9 mouse cellular contexts compared by ENCODE assay signal in the genomic region with DNA sequence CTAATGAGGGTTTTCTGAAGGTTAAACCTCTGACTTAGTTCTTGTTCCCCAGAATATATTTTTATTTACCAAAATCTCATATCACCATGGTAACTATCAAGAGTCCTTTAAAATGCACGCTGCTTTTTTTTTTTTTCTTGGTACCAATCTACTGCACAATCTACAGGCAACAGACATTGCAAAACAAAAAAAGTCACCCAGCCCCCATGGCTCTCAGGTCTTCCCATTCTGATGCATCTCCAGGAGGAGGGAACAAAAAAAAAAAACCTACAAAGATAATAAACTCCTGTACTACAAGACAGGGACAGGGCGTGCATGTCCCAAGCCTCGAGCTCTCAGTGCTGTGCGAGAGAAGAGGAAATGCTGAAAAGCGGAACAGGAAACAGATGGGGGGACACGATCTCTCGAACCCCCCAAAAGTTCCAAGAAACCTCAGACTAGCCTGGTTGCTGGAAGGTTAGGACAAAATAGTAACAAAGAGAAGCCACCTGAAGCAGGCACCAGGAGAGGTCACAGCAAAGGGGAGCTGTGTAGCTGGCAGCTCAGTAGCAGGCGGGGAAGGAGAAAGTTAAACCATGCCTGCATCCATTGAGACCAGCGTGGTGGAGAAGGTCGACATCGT.
DNase-seq lines count a peak whose midpoint lies in the region; ATAC-seq and TF ChIP-seq lines count a peak whose summit lies in the region.
"Had no signal": no experiment of that assay in that cellular context is flagged by ENCODE, and none has a peak within 500 bp of the region (broad histone marks: within the 10 kb centered on the region; RNA-seq: fewer than 3 reads in every experiment).

No protein-coding gene starts in this region.

- H3K36me3 ChIP-seq in heart, embryonic 11.5 days (ENCODE audit: control insufficient read depth, insufficient read depth, low read length) = no peaks in the 10 kb centered on the region
- H3K36me3 ChIP-seq in MEL (ENCODE audit: control insufficient read depth in 1 of 2, insufficient read depth in 2 of 2, low read length in 2 of 2) = peaks cover 0 to 14% of the 10 kb centered on the region in 2 experiments; a peak in 2 of 4 replicates
- H3K36me3 ChIP-seq in forebrain, embryonic 14.5 days (ENCODE audit: control insufficient read depth, insufficient read depth, low read length) = no peaks in the 10 kb centered on the region
- H3K36me3 ChIP-seq: G1E had no signal

- peak; percentile 93 to 95 for TF ChIP-seq EP300 in MEL (IDR thresholded peaks at IDR 0.05; ENCODE audit: low read depth in 1 of 2, low read length in 2 of 2)

- no peaks in the 10 kb centered on the region for H3K27me3 ChIP-seq in heart, embryonic 11.5 days (ENCODE audit: control insufficient read depth, insufficient read depth, low read length)
- no peaks in the 10 kb centered on the region for H3K27me3 ChIP-seq in MEL (ENCODE audit: control insufficient read depth in 1 of 2, insufficient read depth in 2 of 2, low read length in 2 of 2)
- no peaks in the 10 kb centered on the region for H3K27me3 ChIP-seq in forebrain, embryonic 14.5 days (replicated peaks; ENCODE audit: control insufficient read depth, insufficient read depth, low read length)

- no peaks in the 10 kb centered on the region for H3K79me2 ChIP-seq in MEL (ENCODE audit: control insufficient read depth, insufficient read depth, low read length, poor library complexity)

- H3K27ac ChIP-seq in heart, embryonic 11.5 days (ENCODE audit: low read depth, low read length) = no peak overlapping the region
- H3K27ac ChIP-seq in MEL (ENCODE audit: control insufficient read depth, low read depth, low read length) = peak overlapping the region; percentile 57
- no peak overlapping the region for H3K27ac ChIP-seq in forebrain, embryonic 14.5 days (ENCODE audit: low read depth, low read length)

- TF ChIP-seq CTCF in MEL (IDR thresholded peaks at IDR 0.05 in 2 of 3, conservative IDR thresholded peaks at IDR 0.05 in 1 of 3; ENCODE audit: control insufficient read depth in 1 of 3, insufficient read depth in 1 of 3, low read depth in 2 of 3, low read length in 3 of 3, poor library complexity in 1 of 3, severe bottlenecking in 1 of 3) = no peak

- no peak overlapping the region for H3K9ac ChIP-seq in heart, embryonic 11.5 days (ENCODE audit: low read depth, low read length)
- peak overlapping the region; percentile 43 for H3K9ac ChIP-seq in MEL (ENCODE audit: control insufficient read depth, low read depth, low read length, poor library complexity, severe bottlenecking)
- H3K9ac ChIP-seq in forebrain, embryonic 14.5 days (ENCODE audit: low read length) = no peak overlapping the region

- peaks cover 11% of the 10 kb centered on the region for H3K4me1 ChIP-seq in heart, embryonic 11.5 days (ENCODE audit: control insufficient read depth, insufficient read depth, low read length)
- peaks cover 0 to 13% of the 10 kb centered on the region in 2 experiments; a peak in 3 of 4 replicates for H3K4me1 ChIP-seq in MEL (ENCODE audit: control insufficient read depth in 1 of 2, insufficient read depth in 2 of 2, low read length in 2 of 2)
- H3K4me1 ChIP-seq in forebrain, embryonic 14.5 days (ENCODE audit: control insufficient read depth, insufficient read depth, low read length) = no peaks in the 10 kb centered on the region

- DNase-seq in heart, adult 18-20 months = peak; percentile 30 to 63
- DNase-seq in MEL (ENCODE audit: low read depth, low spot score) = peak; percentile 96
- peak; percentile 30 for DNase-seq in lung, postnatal 36 days
- no peak for DNase-seq in ovary, postnatal 10 days (ENCODE audit: low spot score)
- DNase-seq in forebrain, embryonic 14.5 days (ENCODE audit: low spot score) = no peak
- DNase-seq in adrenal gland, adult 8-10 months = no peak

- WGBS in heart, embryonic 11.5 days (ENCODE audit: insufficient replicate concordance) = 43% methylated on average over 11 of the region's 11 CpGs
- 73% methylated on average over 11 of the region's 11 CpGs for WGBS in forebrain, embryonic 14.5 days

- no peak for TF ChIP-seq RAD21 in MEL (IDR thresholded peaks at IDR 0.05; ENCODE audit: low read depth, low read length)

- no peak overlapping the region for H3K4me3 ChIP-seq in heart, embryonic 11.5 days (ENCODE audit: low read depth, low read length)
- peak overlapping the region; percentile 8 to 39; a peak in 3 of 4 replicates for H3K4me3 ChIP-seq in MEL (ENCODE audit: control insufficient read depth in 1 of 2, insufficient read depth in 1 of 2, low read depth in 2 of 2, low read length in 2 of 2)
- no peak overlapping the region for H3K4me3 ChIP-seq in forebrain, embryonic 14.5 days (ENCODE audit: low read depth, low read length)

- H3K9me3 ChIP-seq in heart, embryonic 11.5 days (replicated peaks; ENCODE audit: control insufficient read depth, low read length) = no peaks in the 10 kb centered on the region
- H3K9me3 ChIP-seq in MEL (replicated peaks; ENCODE audit: insufficient read depth, low read length) = no peaks in the 10 kb centered on the region
- no peaks in the 10 kb centered on the region for H3K9me3 ChIP-seq in forebrain, embryonic 14.5 days (replicated peaks; ENCODE audit: control insufficient read depth, low read length)

- peak in 1 of 2 experiments; percentile 51; a peak in 1 of 4 replicates for TF ChIP-seq POLR2A in MEL (IDR thresholded peaks at IDR 0.05; ENCODE audit: control insufficient read depth in 1 of 2, insufficient read depth in 1 of 2, low read depth in 1 of 2, low read length in 2 of 2, poor library complexity in 1 of 2)

- H3K4me2 ChIP-seq in heart, embryonic 11.5 days = no peak overlapping the region; the same call in 1 of the 2 replicates
- H3K4me2 ChIP-seq in forebrain, embryonic 14.5 days (ENCODE audit: low read length) = no peak overlapping the region

- ATAC-seq in heart, embryonic 11.5 days (replicated peaks; ENCODE audit: insufficient number of reproducible peaks, low FRiP score, low TSS enrichment) = no peak
- ATAC-seq in hematopoietic stem cell, adult 5-6 weeks (replicated peaks in 1 of 2; ENCODE audit: insufficient read depth in 1 of 2, low FRiP score in 2 of 2, low TSS enrichment in 1 of 2, low read depth in 1 of 2, poor library complexity in 2 of 2, severe bottlenecking in 2 of 2) = peak; percentile 94 to 95
- ATAC-seq in forebrain, embryonic 14.5 days = no peak

TF ChIP-seq in MEL, 35 proteins besides CTCF, POLR2A, EP300 and RAD21 (continues in another document):
- TF ChIP-seq TBP (IDR thresholded peaks at IDR 0.05; ENCODE audit: low read depth, low read length) (peak; percentile 83), ZC3H11A (IDR thresholded peaks at IDR 0.05; ENCODE audit: low read depth, low read length) (no peak), CHD2 (IDR thresholded peaks at IDR 0.05; ENCODE audit: low read length) (peak; percentile 59; the same call in 1 of the 2 replicates), ELF1 (IDR thresholded peaks at IDR 0.05; ENCODE audit: low read depth, low read length) (peak; percentile 45; the same call in 1 of the 2 replicates), MAZ (IDR thresholded peaks at IDR 0.05; ENCODE audit: low read depth, low read length) (0 out of 2 replicates have a peak, but pooled peaks have one; percentile 55), ETS1 (IDR thresholded peaks at IDR 0.05; ENCODE audit: low read depth, low read length) (peak; percentile 86), MEF2A (IDR thresholded peaks at IDR 0.05; ENCODE audit: extremely low read depth, insufficient replicate concordance, low read depth, low read length, poor library complexity, severe bottlenecking) (no peak), GATA1 (IDR thresholded peaks at IDR 0.05; ENCODE audit: low read depth, low read length) (peak; percentile 82), USF2 (IDR thresholded peaks at IDR 0.05; ENCODE audit: borderline replicate concordance in 1 of 2, insufficient read depth in 1 of 2, low read depth in 1 of 2, low read length in 2 of 2) (no peak), USF1 (IDR thresholded peaks at IDR 0.05; ENCODE audit: low read depth, low read length) (no peak), E2F4 (IDR thresholded peaks at IDR 0.05; ENCODE audit: borderline replicate concordance, low read depth, low read length) (no peak), KAT2A (conservative IDR thresholded peaks at IDR 0.05; ENCODE audit: low read depth, low read length) (no peak), HCFC1 (IDR thresholded peaks at IDR 0.05; ENCODE audit: low read depth, low read length) (peak; percentile 48; the same call in 1 of the 2 replicates), POLR2AphosphoS2 (IDR thresholded peaks at IDR 0.05; ENCODE audit: low read length) (no peak), TAL1 (IDR thresholded peaks at IDR 0.05; ENCODE audit: low read length) (peak; percentile 88), MAX (IDR thresholded peaks at IDR 0.05; ENCODE audit: low read length) (peak; percentile 68), MAFK (IDR thresholded peaks at IDR 0.05; ENCODE audit: borderline replicate concordance, low read depth, low read length) (no peak), ZMIZ1 (IDR thresholded peaks at IDR 0.05; ENCODE audit: low read depth, low read length) (no peak), NRF1 (IDR thresholded peaks at IDR 0.05; ENCODE audit: insufficient read depth, low read depth, low read length, poor library complexity, severe bottlenecking) (no peak), SMC3 (IDR thresholded peaks at IDR 0.05; ENCODE audit: low read depth, low read length) (no peak; the same call in 1 of the 2 replicates), MYC (IDR thresholded peaks at IDR 0.05; ENCODE audit: low read depth, low read length) (peak; percentile 84), ZKSCAN1 (IDR thresholded peaks at IDR 0.05; ENCODE audit: low read depth, low read length) (peak; percentile 47; the same call in 1 of the 2 replicates), NELFE (IDR thresholded peaks at IDR 0.05; ENCODE audit: low read depth, low read length) (no peak), BHLHE40 (IDR thresholded peaks at IDR 0.05; ENCODE audit: borderline replicate concordance, low read depth, low read length) (0 out of 2 replicates have a peak, but pooled peaks have one; percentile 37), TCF12 (IDR thresholded peaks at IDR 0.05; ENCODE audit: low read depth, low read length) (peak; percentile 90), MYB (IDR thresholded peaks at IDR 0.05; ENCODE audit: low read depth, low read length) (no peak), SIN3A (IDR thresholded peaks at IDR 0.05; ENCODE audit: low read length) (peak; percentile 80), GABPA (IDR thresholded peaks at IDR 0.05; ENCODE audit: low read depth, low read length) (no peak), JUND (IDR thresholded peaks at IDR 0.05; ENCODE audit: low read depth, low read length) (no peak), RCOR1 (IDR thresholded peaks at IDR 0.05; ENCODE audit: low read depth, low read length) (peak; percentile 75; the same call in 1 of the 2 replicates), MXI1 (IDR thresholded peaks at IDR 0.05; ENCODE audit: low read depth, low read length) (peak; percentile 43), ZNF384 (IDR thresholded peaks at IDR 0.05; ENCODE audit: low read depth, low read length) (peak; percentile 98)

Comparison
In these comparisons a context has a peak if more than half of its experiments do, and no peak if none do; other contexts are left out.
1. DNase-seq: peak in heart, adult 18-20 months (2 of 2), MEL (single experiment) and lung, postnatal 36 days (single experiment); none in ovary, postnatal 10 days (single experiment), forebrain, embryonic 14.5 days (single experiment) and adrenal gland, adult 8-10 months (single experiment).
2. ATAC-seq: peak in hematopoietic stem cell, adult 5-6 weeks (2 of 2); none in heart, embryonic 11.5 days (single experiment) and forebrain, embryonic 14.5 days (single experiment).
3. H3K4me3 ChIP-seq: peak in MEL (2 of 2); none in heart, embryonic 11.5 days (single experiment) and forebrain, embryonic 14.5 days (single experiment).